Mouse (Mus musculus): ENCODE measurements around the gene Fam19a1.

GRCm38 (mm10) chr6:96544832-96545231, 431.9 kb downstream of the Fam19a1 start:
- TF ChIP-seq POLR2A (IDR thresholded peaks at IDR 0.05; ENCODE audit: low read depth, low read length) (no peak), CTCF (IDR thresholded peaks at IDR 0.05; ENCODE audit: extremely low read depth, insufficient read depth, insufficient read length, insufficient replicate concordance) (no peak)
